Mouse (Mus musculus): ENCODE measurements around the gene Nim1k. TPM values are rescaled to one million over a fixed set of nuclear protein-coding genes. Genes with fewer than 3 reads are reported as not detected.
"Not testable (repeated sequence)": the region's sequence is repeated elsewhere in the genome, so short reads cannot be mapped to it uniquely, and the experiment has no call there.

The Nim1k gene
- total RNA-seq, 2 experiments from 2014 or later: 0.83 to 3.2 TPM

- no peak for DNase-seq
These were observed 27.9 kb downstream of the Nim1k start for GRCm38 (mm10) chr13:119727608-119728387.

GRCm38 (mm10) chr13:119724541-119724940 is 31.1 kb downstream of the Nim1k start:
- DNase-seq: no peak

- DNase-seq: no peak
These were observed 32.3 kb downstream of the Nim1k start for GRCm38 (mm10) chr13:119723368-119723767.

DNA sequence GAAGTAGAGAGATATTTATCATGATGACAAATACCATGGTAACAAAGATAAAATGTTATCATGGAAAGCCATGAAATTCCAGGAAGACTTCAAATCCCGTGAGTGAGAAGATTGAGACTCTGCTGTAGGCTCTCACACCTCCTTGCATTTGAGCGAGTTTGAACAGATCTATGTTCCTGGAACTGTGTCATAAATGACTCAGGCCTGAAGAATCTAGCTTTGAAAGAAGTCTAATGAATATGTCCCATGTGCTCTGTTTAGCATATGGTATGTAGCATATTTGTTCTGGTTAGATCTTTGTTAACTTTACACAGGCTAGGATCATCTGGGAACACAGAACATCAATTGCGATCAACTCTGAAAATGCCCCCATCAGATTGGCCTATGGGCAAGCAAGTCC is 33.2 kb downstream of the Nim1k start:
- no peak for DNase-seq

DNA sequence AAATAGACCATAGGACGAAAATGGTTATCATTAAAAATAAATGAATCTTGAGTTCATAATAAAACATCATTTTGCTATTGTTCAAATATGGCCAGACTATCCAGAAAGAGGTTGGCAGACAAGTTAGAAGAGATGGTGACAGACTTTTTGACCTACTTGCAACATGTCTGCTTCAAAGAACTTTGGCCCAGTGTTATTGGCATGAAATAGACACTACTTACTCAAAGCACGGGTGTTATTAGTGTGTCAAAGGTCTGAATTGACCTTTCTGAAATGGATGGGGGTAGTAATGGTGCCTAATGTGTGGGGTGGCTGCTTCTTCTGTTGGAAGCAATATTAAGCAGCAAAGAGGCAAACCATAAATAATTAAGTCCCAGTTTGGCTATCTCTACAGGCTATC is 39.6 kb downstream of the Nim1k start:
- no peak for DNase-seq

DNA sequence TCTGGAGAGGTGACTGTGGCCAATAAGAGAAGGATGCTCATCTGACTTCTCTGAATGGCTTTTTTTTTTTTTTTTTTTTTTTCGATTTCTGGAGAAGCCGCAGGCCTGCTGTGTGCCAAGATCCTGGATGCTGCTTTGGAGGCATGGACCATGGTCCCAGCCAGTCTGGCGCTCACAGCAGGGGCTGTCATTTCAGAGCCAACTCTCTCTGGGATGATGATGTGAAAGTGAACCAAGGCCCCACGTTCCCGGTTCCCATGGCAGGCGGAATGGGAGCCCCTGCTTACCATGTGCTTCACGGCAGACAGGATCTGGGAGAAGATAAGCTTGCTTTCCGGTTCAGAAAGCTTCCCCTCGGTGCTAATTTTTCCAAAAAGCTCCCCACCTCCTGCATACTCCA is 41.9 kb downstream of the Nim1k start:
- no peak for DNase-seq

DNA sequence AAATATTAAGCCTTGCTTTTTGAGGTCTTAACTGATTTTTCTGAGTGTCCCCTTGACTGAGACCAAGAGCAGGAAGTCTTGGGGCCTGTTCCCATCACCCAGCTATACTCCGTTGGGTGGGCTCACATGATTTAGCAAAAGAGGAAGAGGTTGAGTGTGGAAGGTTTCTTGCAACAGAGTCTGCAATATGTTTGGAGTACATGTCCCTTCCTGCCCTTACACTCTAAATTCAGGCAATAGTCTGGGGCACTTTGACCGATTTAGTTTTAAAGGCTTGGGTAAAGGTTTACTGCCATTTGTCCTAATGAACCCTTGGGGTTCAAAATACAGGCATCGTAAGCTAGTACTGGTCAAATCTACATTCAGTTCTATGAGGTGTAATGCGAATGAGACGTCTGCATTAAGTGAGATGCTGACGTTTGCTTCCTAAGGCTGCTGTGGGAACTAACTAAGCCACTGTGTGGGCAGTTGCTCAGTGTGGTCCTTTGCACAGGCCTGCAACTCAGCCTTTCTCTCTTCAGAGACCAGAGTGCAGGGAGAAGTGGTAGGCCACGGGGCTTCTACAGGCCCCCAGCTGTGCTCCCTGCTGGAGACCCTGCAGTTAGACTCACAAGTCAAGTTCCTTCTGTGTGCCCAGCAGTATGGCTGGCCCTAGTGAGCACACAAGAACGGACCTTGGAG is 42.4 kb downstream of the Nim1k start:
- no peak for DNase-seq

DNA sequence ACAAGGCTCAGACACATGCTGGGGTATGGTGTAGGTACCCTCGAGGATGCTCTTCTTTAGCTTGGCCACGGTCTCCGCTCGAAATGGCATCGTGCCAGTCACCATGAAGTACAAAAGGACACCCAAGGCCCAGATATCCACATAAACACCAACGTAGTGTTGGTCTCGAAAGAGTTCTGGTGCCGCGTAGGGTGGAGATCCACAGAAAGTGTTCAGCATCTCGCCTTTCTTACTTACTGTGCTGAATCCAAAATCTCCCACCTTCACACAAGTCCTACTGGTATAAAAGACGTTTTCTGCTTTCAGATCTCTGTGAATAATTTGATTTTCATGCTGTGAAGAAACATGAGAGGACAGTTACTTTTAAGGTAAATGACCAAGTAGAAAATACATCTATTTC is 43.2 kb downstream of the Nim1k start:
- no peak for DNase-seq

GRCm38 (mm10) chr13:119710268-119710610 is 45.4 kb downstream of the Nim1k start:
- DNase-seq: no peak

DNA sequence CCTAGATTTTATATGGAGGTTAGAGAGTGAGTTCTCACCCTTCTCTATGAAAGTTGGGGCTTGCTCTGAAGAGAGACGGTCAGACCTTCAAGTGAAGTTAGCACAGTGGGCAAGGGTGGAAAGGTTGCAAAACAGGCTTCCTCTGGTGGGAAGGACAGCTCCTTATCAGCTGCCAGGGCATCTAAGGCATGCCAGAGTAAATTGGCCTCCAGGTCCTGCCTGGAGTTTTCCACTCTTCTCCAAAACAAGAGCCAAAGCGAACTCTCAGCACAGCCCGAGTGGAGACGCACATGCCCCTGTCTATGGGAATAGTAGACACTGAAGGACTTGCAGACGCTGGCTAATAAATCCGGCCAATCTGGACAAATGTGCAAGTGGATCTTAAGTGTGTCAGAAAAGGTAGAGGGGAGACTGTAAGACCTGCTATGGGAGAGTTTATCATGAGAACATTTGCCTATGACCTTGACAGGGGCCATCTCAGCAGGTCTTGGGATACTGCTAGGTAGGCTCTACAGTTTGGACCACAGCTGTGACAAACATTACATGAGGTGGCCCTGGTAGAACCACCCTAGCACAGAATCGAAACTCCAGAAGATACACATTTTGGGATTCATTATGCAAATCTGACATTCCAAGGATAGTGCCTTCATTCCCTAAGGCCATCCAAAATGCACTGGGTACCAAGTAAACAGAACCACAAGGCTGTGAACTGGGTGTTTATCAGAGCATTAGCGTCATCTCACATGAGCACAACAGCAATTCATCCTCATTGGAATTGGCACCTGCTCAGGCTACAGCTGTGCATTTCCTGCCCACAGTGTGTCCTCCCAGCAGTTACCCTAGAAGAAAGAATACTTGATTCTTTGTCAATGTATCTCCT is 46.1 kb downstream of the Nim1k start:
- DNase-seq: peak; percentile 24 to 58

DNA sequence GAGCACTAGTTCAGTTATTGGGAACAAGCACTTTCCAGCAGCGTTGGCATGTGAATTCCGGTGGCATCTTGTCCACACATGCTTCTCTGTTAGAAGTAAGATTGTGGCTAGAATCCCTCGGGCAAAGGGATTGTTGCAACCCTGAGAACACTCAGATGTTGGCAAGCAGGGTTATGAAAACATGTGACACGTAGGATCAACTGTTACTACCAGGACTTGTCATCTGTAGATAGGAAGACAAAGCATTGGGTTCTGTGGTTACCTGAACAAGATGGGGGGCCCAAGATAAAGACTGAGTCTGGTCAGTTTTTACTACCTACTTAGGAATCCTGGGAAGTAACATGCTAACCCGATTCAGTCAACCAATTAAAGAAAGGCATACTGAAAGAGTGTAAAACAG is 46.7 kb downstream of the Nim1k start:
- DNase-seq: no peak

GRCm38 (mm10) chr13:119707906-119708305 is 47.8 kb downstream of the Nim1k start:
- no peak for DNase-seq

DNA sequence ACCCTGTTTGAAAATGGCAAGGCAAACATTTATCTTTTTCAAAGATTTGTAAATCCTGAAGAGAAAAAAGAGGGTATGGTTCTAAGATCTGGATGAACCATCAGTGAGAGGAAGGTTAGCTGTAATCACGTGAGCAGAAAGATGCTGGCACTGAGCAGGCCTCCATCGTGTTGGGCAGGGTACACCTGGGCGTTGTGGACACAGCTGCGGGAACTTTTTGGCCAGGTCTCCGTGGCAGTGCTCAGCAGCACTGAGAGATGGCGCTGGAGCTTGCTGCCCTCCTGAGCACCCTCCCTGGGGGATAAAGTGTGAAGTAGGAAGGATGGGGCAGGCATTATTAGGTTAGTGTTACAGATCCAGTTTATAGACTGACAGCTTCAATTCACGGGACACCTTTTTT is 48.7 kb downstream of the Nim1k start:
- no peak for DNase-seq

DNA sequence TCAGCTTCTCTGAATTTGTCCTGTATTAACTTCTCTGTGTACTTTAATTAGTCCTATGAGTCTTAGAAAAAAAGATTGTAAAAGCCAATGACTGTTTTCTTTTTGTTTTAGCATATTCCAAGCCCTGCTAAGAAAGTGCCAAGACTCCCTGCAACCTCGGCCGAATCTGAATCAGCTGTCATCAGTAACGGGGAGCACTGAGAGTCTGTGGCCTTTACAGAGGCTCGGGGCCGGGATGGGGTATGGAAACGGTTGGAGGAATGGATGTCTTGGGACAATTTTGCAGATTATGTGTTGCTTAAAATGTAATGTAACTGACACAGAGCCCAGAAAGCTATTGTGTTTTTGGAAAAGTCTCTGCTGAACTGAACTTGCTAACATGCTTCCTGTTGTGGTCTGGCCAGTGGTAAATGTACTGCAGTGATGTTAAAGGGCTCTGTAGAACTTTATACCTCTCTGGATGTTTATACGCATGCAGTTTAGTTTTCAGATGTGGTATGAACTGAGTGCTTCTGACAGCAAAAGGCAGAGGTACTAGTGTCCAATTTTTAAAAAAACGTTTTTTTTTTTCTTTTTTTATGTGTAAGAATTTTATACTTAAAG is 49.3 kb downstream of the Nim1k start:
- DNase-seq: not testable (repeated sequence)

- no peak for DNase-seq
These were observed 51.4 kb downstream of the Nim1k start for GRCm38 (mm10) chr13:119704280-119704679.

DNA sequence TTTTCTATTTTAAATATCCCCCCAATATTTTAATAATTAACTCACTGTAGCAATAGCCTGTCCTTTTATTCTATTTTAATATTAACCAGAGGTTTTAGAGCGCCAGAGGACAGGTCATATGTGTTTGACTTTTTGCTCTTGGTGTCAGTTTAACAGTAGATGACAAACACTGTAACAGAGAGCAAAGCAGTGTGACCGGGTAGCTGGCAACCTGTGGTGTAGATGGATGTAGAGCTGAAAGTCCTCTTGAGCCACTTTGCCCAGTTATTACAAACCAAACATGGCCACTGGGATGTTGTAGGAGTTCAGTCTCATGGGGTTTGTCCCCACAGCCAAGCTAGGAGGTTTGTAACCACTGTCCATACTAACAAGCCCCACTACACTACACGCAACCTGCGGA is 57.2 kb downstream of the Nim1k start:
- DNase-seq: no peak

- no peak for DNase-seq
These were observed 59.2 kb downstream of the Nim1k start for GRCm38 (mm10) chr13:119696496-119696895.

DNA sequence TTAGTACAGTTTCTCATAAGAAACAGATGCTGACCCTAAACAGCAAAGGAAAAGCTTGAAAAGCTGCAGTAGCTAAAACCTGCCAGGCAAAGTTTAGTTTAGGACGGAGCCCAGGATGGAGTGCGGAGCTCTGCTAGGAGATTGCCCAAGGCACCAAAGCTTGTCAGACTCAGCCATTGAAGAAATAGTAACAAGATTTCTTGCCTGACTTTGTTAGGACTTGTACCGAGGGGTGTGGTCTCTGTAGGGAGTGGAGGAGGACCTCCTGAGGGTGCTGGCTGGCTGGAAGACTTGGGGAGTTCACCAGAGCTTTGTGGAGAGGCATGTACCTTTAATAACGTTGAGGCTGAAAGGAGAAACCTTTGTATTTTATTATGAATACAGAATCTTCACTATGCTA is 60.0 kb downstream of the Nim1k start:
- no peak for DNase-seq

GRCm38 (mm10) chr13:119691958-119692357 is 63.7 kb downstream of the Nim1k start:
- DNase-seq: not testable (repeated sequence)

DNA sequence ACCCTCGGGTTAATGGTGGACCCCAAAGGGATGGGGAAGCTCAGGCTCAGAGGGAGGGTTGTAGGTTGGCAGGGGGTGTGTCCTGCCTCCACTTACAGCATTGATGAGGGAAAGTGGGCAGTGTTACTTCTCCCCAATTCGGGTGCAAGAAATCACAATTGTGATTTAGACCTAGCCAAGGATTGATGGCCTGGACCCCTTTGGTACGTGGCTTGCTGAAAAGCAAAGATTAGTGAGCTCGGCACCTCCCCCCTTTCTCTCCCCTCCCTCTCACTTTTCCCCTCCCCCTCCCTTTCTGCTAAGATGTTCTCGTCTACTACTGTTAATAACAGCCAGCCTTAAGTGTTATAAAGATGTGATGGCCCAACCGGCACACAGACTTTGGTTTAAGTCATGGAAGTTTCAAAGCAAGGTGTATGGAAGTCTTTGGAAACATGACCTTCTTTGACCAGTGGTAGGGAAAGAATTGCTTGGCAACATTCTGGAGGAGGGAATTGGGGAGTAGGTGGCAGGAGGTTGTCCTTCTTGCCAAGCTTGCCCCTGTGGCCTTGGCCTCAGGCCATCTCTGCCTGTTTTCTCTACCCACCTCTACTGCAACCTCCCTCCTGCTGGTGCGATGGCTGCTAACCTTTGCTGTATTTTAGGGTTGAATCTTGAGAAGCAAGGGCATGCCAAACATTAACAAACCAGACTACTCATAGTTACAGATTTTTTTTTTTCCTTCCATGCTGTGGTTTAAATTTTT is 64.6 kb downstream of the Nim1k start:
- peak; percentile 53 to 64 for DNase-seq

DNA sequence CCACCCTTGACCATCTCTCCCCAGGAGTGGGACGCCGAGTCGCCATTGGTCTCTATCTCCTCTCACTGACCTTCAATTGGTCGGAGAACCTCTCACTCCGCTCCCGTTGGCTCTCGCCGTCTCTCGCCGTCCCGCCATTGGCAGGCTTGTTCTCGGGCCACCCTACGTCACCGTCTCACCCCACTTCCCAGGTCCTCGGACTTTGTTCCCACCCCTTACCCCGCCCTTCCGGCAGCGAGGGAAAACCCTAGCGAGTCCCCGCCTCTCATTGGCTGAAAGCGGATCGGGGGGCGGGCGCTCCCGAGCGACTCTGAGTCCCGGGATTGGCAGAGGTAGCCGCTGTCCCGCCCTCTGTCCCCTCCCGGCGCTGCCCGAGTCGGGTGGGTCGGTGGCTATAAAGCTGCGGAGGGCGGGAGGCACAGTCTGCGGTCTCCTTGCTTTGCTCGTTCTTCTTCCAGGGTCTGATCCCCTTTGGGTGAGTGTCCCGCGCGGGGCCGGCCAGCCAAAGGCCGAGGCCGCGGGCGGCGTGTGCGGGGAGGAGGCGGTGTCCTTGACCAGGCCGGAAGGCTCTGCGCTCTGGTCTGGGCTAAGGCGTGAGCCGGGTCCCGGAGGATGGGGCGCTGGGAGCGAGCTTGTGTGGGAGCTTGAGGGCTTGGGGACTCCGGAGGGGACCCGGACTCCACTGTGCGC is 65.5 kb downstream of the Nim1k start, which contains the start of gene Hmgcs1:
Gene Hmgcs1, plus strand, starts transcription at position 341 of the 690 bp plus-strand sequence.
- peak; percentile 99 for DNase-seq

All from adrenal gland, postnatal 36 days (tissue).